Mouse (Mus musculus) liver, adult 2 months (tissue): ENCODE data around the gene Tada3.

Experiments
- CTCF ChIP-seq: fragments of 200-500 bp; IDR thresholded peaks from 2 replicates; pipeline ENCODE4 v1.5.1; 2011; ENCODE audit warnings: low read depth, low read length, control low read depth
- POLR2A ChIP-seq: fragments of 200-500 bp; IDR thresholded peaks from 2 replicates; pipeline ENCODE4 v1.6.1; 2011; ENCODE audit warnings: low read length, control low read depth; ENCODE audit not compliant: insufficient read depth; ENCODE audit errors: extremely low read depth

DNA sequence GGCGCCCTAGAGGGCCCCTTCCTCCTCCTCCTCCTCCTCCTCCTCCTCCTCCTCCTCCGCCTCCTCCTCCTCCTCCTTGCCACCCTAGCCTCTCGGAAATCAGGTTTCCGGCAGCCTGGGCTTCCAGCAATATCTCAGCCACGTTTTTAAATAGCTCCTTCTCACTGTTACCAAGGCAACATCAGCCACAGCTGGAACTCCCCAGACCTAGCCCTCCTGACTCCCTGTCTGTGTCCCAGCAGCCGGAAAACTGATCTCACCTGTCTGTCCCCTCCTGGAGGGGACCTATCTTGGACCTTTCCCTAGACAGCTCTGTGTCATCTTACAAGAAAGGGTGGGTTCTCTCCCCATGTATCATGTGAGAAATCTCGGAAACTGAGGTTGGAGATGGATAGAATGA lies 35.4 kb downstream of the Tada3 start:
- TF ChIP-seq POLR2A = no peak
- TF ChIP-seq CTCF = no peak
